Mouse (Mus musculus) forebrain, embryonic 16.5 days (tissue): ENCODE data around the gene 9530003J23Rik. TPM values are rescaled to one million over a fixed set of nuclear protein-coding genes. Genes with fewer than 3 reads are reported as not detected.

ENCODE experiments used
- ATAC-seq: fragments of 200-750 bp; cut with Nextera tagmentation; 2 replicates; pipeline ENCODE4 v1.8.0; 2017; ENCODE audit warnings: mild to moderate bottlenecking, moderate library complexity
- H3K27ac ChIP-seq: fragments of 300-500 bp; sonication (generic); 2 replicates; pipeline ENCODE4 v1.5.1; 2014; ENCODE audit warnings: low read length, control low read depth
- H3K27me3 ChIP-seq: fragments of 300-500 bp; sonication (generic); replicated peaks from 2 replicates; pipeline ENCODE4 v1.6.1; 2014; ENCODE audit warnings: low read length; ENCODE audit not compliant: control insufficient read depth, insufficient read depth
- H3K36me3 ChIP-seq: fragments of 300-500 bp; sonication (generic); 2 replicates; pipeline ENCODE4 v1.6.1; 2014; ENCODE audit not compliant: control insufficient read depth, insufficient read depth
- H3K4me1 ChIP-seq: fragments of 300-500 bp; sonication (generic); replicated peaks from 2 replicates; pipeline ENCODE4 v1.6.1; 2014; ENCODE audit warnings: low read length; ENCODE audit not compliant: control insufficient read depth, insufficient read depth
- H3K4me2 ChIP-seq: fragments of 300-500 bp; sonication (generic); 2 replicates; pipeline ENCODE4 v1.6.1; 2014; ENCODE audit warnings: mild to moderate bottlenecking, low read length, control low read depth
- H3K4me3 ChIP-seq: fragments of 300-500 bp; sonication (generic); replicated peaks from 2 replicates; pipeline ENCODE4 v1.5.1; 2014; ENCODE audit warnings: mild to moderate bottlenecking, low read length, control low read depth
- H3K9ac ChIP-seq: fragments of 300-500 bp; sonication (generic); replicated peaks from 2 replicates; pipeline ENCODE4 v1.6.1; 2014; ENCODE audit warnings: low read depth, low read length, control low read depth
- H3K9me3 ChIP-seq: fragments of 300-500 bp; sonication (generic); 2 replicates; pipeline ENCODE4 v1.6.1; 2016; ENCODE audit warnings: low read length; ENCODE audit not compliant: control insufficient read depth
- WGBS: fragments of 180-500 bp; shearing (Covaris S2); extraction: QIAGEN DNeasy Blood & Tissue Kit; methylation state at CpG from one replicate; pipeline ENCODE4 v1.1.7; 2014; 5-methylcytosine and 5-hydroxymethylcytosine counted together
- polyA plus RNA-seq: library from polyadenylated mRNA; unstranded; fragments of >200 nt; fragmentation: Nextera tagmentation; extraction: Ambion mirVana; gene quantifications from 2 replicates; pipeline ENCODE4 v1.2.1, GENCODE M21; 2015

Gene 9530003J23Rik
- polyA plus RNA-seq, 1 experiment from 2014 or later, result not detected

- H3K27ac ChIP-seq, result no peak overlapping the region
- no peaks in the 10 kb centered on the region for H3K27me3 ChIP-seq
- H3K36me3 ChIP-seq, result no peaks in the 10 kb centered on the region
- no peaks in the 10 kb centered on the region for H3K4me1 ChIP-seq
- H3K9ac ChIP-seq, result no peak overlapping the region
- H3K4me3 ChIP-seq, result no peak overlapping the region
- no peak overlapping the region for H3K4me2 ChIP-seq
- H3K9me3 ChIP-seq, result no peaks in the 10 kb centered on the region
- WGBS, result 73% methylated on average over 3 of the region's 3 CpGs
- ATAC-seq, result no peak
Observed at GRCm38 (mm10) chr10:117199701-117200100, 38.8 kb downstream of the 9530003J23Rik start.

DNA sequence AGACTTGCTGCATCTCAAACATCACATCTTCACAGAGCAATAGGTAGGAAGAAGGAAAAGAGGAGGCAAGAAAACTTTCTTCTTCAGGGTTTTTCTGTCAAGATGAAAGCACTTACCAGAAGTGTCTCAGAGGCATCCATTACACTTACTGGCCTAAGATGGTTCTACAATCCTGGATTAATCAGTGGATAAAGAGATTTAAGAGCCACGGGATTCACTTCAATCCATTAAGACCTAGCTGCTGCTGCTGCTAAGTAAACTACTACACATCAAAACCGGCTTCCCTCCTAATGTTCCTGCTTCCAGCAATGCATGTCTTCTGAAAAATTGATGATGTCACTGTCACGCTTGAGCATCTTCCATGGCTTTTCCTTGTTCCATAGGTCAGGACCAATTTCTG lies 41.8 kb downstream of the 9530003J23Rik start:
- ATAC-seq, result no peak
- no peaks in the 10 kb centered on the region for H3K36me3 ChIP-seq
- no peak overlapping the region for H3K4me3 ChIP-seq
- H3K27me3 ChIP-seq, result no peaks in the 10 kb centered on the region
- no peak overlapping the region for H3K27ac ChIP-seq
- no peaks in the 10 kb centered on the region for H3K9me3 ChIP-seq
- 91% methylated on average over 3 of the region's 3 CpGs for WGBS
- H3K9ac ChIP-seq, result no peak overlapping the region
- H3K4me1 ChIP-seq, result no peaks in the 10 kb centered on the region
- no peak overlapping the region for H3K4me2 ChIP-seq

DNA sequence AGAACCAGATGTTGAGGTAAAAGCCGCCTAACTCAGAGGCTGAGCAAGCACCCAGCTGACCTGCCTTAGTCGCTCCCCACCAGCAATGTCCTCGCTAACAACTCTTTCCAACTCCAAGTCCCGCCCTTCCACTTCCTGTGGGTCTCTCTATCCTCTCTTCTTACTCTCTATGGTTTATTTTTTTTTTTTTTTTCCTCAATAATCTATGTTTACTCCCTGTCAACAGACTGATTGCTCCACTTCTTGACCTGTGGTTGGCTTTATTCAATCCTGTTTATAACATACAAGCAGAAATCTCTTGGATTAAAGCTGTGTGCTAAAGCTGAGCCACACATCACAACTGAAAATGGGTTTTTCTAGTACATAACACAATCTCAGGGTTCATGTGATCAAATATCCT lies 42.8 kb downstream of the 9530003J23Rik start:
- Histone ChIP-seq H3K9ac (no peak overlapping the region), H3K4me1 (no peaks in the 10 kb centered on the region), H3K4me3 (no peak overlapping the region), H3K4me2 (no peak overlapping the region), H3K27ac (no peak overlapping the region), H3K9me3 (no peaks in the 10 kb centered on the region), H3K36me3 (no peaks in the 10 kb centered on the region), H3K27me3 (no peaks in the 10 kb centered on the region)
- 92% methylated on average over 4 of the region's 4 CpGs for WGBS
- no peak for ATAC-seq

DNA sequence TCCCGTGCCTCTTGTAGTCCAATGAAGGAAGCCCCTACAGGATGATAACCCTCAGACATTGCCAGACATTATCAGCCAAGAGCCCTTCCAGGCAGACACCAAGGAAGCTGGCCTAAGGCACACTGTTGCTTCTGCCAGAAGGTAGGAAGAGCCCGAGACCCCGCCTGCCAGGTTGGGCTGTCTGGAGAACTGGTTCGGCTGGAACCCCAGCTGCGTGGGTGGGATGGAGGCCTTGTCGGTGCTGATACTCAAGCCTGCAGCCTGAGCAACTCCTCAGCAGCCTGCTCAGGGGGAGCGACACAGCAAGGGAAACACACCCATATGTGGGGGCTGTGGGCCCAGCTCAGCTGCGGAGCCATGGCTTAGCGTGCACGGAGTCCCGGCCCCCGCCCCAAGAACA lies 43.5 kb downstream of the 9530003J23Rik start:
- no peak for ATAC-seq
- H3K4me3 ChIP-seq, result no peak overlapping the region
- no peaks in the 10 kb centered on the region for H3K36me3 ChIP-seq
- H3K9me3 ChIP-seq, result no peaks in the 10 kb centered on the region
- H3K9ac ChIP-seq, result no peak overlapping the region
- H3K27ac ChIP-seq, result no peak overlapping the region
- H3K4me2 ChIP-seq, result no peak overlapping the region
- H3K4me1 ChIP-seq, result no peaks in the 10 kb centered on the region
- 95% methylated on average over 12 of the region's 12 CpGs for WGBS
- H3K27me3 ChIP-seq, result no peaks in the 10 kb centered on the region

GRCm38 (mm10) chr10:117193364-117193763 lies 45.1 kb downstream of the 9530003J23Rik start:
- Histone ChIP-seq H3K27ac (no peak overlapping the region), H3K27me3 (no peaks in the 10 kb centered on the region), H3K9me3 (no peaks in the 10 kb centered on the region), H3K4me2 (no peak overlapping the region), H3K4me1 (no peaks in the 10 kb centered on the region), H3K4me3 (no peak overlapping the region), H3K36me3 (no peaks in the 10 kb centered on the region), H3K9ac (no peak overlapping the region)
- 77% methylated on average over 5 of the region's 5 CpGs for WGBS
- ATAC-seq, result no peak

DNA sequence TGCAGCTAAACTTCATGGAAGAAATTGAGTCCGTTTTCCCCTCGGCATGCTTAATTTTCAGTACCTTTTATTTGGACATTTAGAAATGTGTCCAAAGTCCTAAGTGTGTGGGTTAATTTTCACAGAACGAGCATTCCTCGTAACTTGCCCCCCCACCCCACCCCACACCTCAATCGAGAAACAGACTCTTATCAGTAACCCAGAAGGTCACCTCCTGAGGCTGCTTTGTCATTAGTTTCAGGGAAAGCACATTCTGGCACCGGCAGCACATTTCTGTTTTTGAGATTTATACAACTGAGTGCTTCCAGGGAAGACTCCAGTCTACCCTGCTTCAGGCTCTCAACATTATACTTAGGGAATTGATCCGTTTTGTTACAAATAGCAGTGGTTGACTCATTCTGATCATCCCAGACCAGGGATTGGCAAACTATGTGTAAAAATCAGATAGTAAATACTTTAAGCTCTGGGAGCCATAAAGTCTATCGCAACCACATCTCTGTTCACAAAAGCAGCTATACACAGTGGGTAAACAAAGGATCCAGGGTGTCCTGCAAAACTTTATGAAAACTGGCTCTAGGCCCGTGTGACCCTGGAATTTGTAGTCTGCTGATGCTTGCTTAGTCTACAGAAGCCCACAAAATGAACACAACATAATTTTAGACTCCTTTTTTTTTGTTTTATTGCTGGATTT lies 53.0 kb downstream of the 9530003J23Rik start:
- Histone ChIP-seq H3K27ac (no peak overlapping the region), H3K36me3 (no peaks in the 10 kb centered on the region), H3K4me2 (no peak overlapping the region), H3K9me3 (no peaks in the 10 kb centered on the region), H3K27me3 (no peaks in the 10 kb centered on the region), H3K4me1 (no peaks in the 10 kb centered on the region), H3K4me3 (no peak overlapping the region), H3K9ac (no peak overlapping the region)
- 69% methylated on average over 9 of the region's 9 CpGs for WGBS
- ATAC-seq, result no peak

Other genes with a start within 250 kb of the 9530003J23Rik start
- not detected in 2 replicates for gene Lrrc10, start 193.4 kb downstream of the 9530003J23Rik start, polyA plus RNA-seq
- 266 and 286 TPM in 2 replicates for gene Cct2, start 174.9 kb downstream of the 9530003J23Rik start, polyA plus RNA-seq
- 20.7 and 22.1 TPM in 2 replicates for gene Frs2, start 90.2 kb downstream of the 9530003J23Rik start, polyA plus RNA-seq
- 95.7 and 97.1 TPM in 2 replicates for gene Yeats4, start 14.2 kb downstream of the 9530003J23Rik start, polyA plus RNA-seq
- 12.2 and 16.5 TPM in 2 replicates for gene Lyz2, start 43.6 kb upstream of the 9530003J23Rik start, polyA plus RNA-seq
- not detected in 2 replicates for gene Lyz1, start 54.2 kb upstream of the 9530003J23Rik start, polyA plus RNA-seq
- 203 and 225 TPM in 2 replicates for gene Cpsf6, start 141.3 kb upstream of the 9530003J23Rik start, polyA plus RNA-seq